Mouse (Mus musculus) olfactory bulb, adult 2 months (tissue): ENCODE measurements around the gene Cry1.

Experiments used
- CTCF ChIP-seq: fragments of 200-500 bp; IDR thresholded peaks from 2 replicates; pipeline ENCODE4 v1.5.1; 2012; ENCODE audit warnings: low read depth, mild to moderate bottlenecking, low read length, moderate library complexity; ENCODE audit not compliant: insufficient read depth
- POLR2A ChIP-seq: fragments of 200-500 bp; IDR thresholded peaks from 2 replicates; pipeline ENCODE4 v1.6.1; 2012; ENCODE audit warnings: mild to moderate bottlenecking, low read depth, low read length, moderate library complexity; ENCODE audit not compliant: insufficient read depth

DNA sequence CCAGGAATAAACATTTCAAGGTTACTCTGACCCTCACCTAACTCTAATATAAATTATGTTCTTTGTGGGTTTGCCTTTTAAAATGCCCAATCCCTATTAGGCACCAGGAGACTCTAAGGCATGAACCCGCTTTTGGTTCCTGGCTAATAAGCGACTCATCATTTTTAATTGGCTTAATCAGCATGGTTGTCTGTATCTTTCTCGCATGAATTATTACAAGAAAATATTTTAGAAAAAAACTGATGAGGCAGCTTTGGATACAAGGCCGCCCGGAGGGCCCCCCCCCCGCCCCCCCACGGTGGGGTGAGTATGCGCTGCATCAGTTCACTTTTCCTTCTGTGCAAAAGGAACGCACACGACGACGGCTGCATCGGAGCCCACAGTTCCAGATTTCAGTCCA is 20.1 kb downstream of the Cry1 start:
- TF ChIP-seq CTCF (no peak), POLR2A (no peak)
